In the genomic region with DNA sequence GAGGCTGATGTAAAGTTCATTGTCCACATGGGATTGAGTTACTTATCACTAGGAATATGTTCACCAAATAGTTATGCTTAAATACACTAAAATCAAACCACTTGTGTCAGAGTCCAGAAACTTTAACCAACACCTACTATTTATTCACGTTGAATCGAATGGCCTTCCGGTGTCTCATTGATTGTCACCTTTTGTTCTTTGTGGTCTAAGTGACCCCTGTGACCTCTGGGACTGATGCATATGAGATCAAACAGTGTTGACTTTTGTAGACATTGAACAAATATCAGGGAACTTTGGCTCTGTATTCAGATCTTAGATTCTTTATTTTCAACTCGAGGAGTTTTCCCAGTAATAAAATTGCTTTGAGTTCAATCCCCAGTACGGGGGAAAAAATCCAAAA, we compare ENCODE assay signal across 11 mouse cellular contexts. TPM values are rescaled to one million over a fixed set of nuclear protein-coding genes. Genes with fewer than 3 reads are reported as not detected.
"Had no signal": no experiment of that assay in that cellular context is flagged by ENCODE, and none has a peak within 500 bp of the region (broad histone marks: within the 10 kb centered on the region; RNA-seq: fewer than 3 reads in every experiment).

No protein-coding gene starts in this region.

RNA-seq across cellular contexts. Expression of a gene that starts 3.1 kb away (rescaled TPM):
- polyA plus RNA-seq: neural tube, embryonic 15.5 days; small intestine, adult 2 months; stomach, embryonic 14.5 days; stomach, embryonic 15.5 days; stomach, postnatal 0 days; thymus, adult 2 months; thymus, postnatal 0 days; urinary bladder, adult 2 months had no signal

RNA-seq across cellular contexts. Expression of a gene that starts 56.5 kb away (rescaled TPM):
- polyA plus RNA-seq: neural tube, embryonic 14.5 days; neural tube, embryonic 15.5 days; small intestine, adult 2 months; spleen, adult 2 months; stomach, embryonic 14.5 days; stomach, embryonic 15.5 days; stomach, embryonic 16.5 days; stomach, postnatal 0 days; thymus, postnatal 0 days; urinary bladder, adult 2 months had no signal
